Mouse (Mus musculus) heart, embryonic 13.5 days (tissue): ENCODE measurements around the gene Cd1d1. TPM values are rescaled to one million over a fixed set of nuclear protein-coding genes. Genes with fewer than 3 reads are reported as not detected.
"Not testable (repeated sequence)": the region's sequence is repeated elsewhere in the genome, so short reads cannot be mapped to it uniquely, and the experiment has no call there.

ENCODE experiments used
- ATAC-seq: fragments of 200-750 bp; cut with Nextera tagmentation; 2 replicates; pipeline ENCODE4 v1.8.0; 2017; ENCODE audit warnings: moderate TSS enrichment; ENCODE audit not compliant: insufficient number of reproducible peaks, low FRiP score, low TSS enrichment; ENCODE audit errors: extremely low read depth
- H3K27ac ChIP-seq: fragments of 300-500 bp; sonication (generic); replicated peaks from 2 replicates; pipeline ENCODE4 v1.5.1; 2015; ENCODE audit warnings: moderate library complexity, mild to moderate bottlenecking, inconsistent platforms
- H3K27me3 ChIP-seq: fragments of 300-500 bp; sonication (generic); replicated peaks from 2 replicates; pipeline ENCODE4 v1.6.1; 2015; ENCODE audit warnings: mild to moderate bottlenecking, inconsistent platforms
- H3K36me3 ChIP-seq: fragments of 300-500 bp; sonication (generic); 2 replicates; pipeline ENCODE4 v1.6.1; 2015; ENCODE audit warnings: mild to moderate bottlenecking, inconsistent platforms
- H3K4me1 ChIP-seq: fragments of 300-500 bp; sonication (generic); 2 replicates; pipeline ENCODE4 v1.6.1; 2015; ENCODE audit warnings: inconsistent platforms
- H3K4me2 ChIP-seq: fragments of 300-500 bp; sonication (generic); 2 replicates; pipeline ENCODE4 v1.6.1; 2015; ENCODE audit warnings: inconsistent platforms, mild to moderate bottlenecking, moderate library complexity
- H3K4me3 ChIP-seq: fragments of 300-500 bp; sonication (generic); 2 replicates; pipeline ENCODE4 v1.5.1; 2015; ENCODE audit warnings: moderate library complexity, mild to moderate bottlenecking, inconsistent platforms
- H3K9ac ChIP-seq: fragments of 300-500 bp; sonication (generic); 2 replicates; pipeline ENCODE4 v1.6.1; 2015; ENCODE audit warnings: inconsistent platforms, mild to moderate bottlenecking, moderate library complexity
- H3K9me3 ChIP-seq: fragments of 300-500 bp; sonication (generic); 2 replicates; pipeline ENCODE4 v1.6.1; 2016; ENCODE audit warnings: inconsistent platforms
- WGBS: fragments of 180-500 bp; shearing (Covaris S2); methylation state at CpG from one replicate; pipeline ENCODE4 v1.1.7; 2015; ENCODE audit warnings: mixed read lengths; 5-methylcytosine and 5-hydroxymethylcytosine counted together
- polyA plus RNA-seq: library from polyadenylated mRNA; unstranded; fragments of >200 nt; fragmentation: Nextera tagmentation; extraction: Ambion mirVana; gene quantifications from 2 replicates; pipeline ENCODE4 v1.2.1, GENCODE M21; 2015

Gene Cd1d1
- polyA plus RNA-seq, 1 experiment from 2014 or later = 53.0 TPM

DNA sequence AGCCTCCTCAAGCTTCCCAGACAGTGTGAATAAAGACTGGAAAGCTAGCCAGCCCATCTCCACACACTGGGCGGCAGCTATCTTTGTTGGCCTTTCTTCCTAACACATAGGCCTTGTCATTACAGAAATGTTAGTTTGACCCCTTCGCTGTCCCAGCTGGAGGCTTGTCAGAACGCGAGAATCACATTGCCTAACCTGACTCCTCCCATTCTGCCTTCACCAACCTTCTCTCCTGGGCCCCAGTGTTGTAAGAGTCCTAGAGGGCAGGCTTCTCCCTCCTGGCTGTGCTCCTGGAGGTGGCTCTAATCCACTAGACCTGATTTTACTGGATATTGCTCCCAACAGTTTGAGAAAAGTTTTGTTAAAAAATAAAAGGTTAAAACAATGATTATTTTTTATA is 1.4 kb upstream of the Cd1d1 start:
- Histone ChIP-seq H3K36me3 (no peaks in the 10 kb centered on the region), H3K4me1 (peaks cover 25% of the 10 kb centered on the region), H3K27me3 (no peaks in the 10 kb centered on the region), H3K9me3 (no peaks in the 10 kb centered on the region), H3K9ac (no peak overlapping the region), H3K27ac (0 out of 2 replicates have a peak overlapping the region, but pooled peaks have one; percentile 5), H3K4me3 (no peak overlapping the region), H3K4me2 (no peak overlapping the region)
- ATAC-seq = no peak
- 21% methylated on average over 4 of the region's 4 CpGs for WGBS

DNA sequence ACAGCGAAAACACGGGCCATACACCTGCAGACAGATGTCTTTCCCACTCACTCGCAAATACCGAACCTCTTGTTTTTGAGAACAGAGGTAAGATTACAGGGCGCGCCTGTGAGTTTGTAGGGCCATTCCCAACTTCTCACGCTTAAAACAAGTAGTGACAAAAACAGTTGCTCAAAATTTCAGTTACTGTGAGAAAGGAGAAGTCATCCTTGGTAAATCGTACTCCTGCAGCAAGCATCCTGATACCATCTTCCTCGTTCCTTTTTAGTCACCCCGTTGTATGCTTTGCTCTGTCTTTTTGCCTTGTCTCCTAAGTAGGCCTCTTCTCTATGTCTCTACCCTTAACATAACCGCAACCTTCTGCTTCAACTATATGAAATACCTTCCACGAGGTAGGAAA is 810 bp upstream of the Cd1d1 start:
- Histone ChIP-seq H3K4me3 (no peak overlapping the region), H3K9me3 (no peaks in the 10 kb centered on the region), H3K4me1 (peaks cover 25% of the 10 kb centered on the region), H3K9ac (0 out of 2 replicates have a peak overlapping the region, but pooled peaks have one; percentile 88), H3K4me2 (peak overlapping the region; percentile 69), H3K27me3 (no peaks in the 10 kb centered on the region), H3K36me3 (no peaks in the 10 kb centered on the region), H3K27ac (peak overlapping the region; percentile 5; the same call in 1 of the 2 replicates)
- 76% methylated on average over 12 of the region's 12 CpGs for WGBS
- no peak for ATAC-seq

DNA sequence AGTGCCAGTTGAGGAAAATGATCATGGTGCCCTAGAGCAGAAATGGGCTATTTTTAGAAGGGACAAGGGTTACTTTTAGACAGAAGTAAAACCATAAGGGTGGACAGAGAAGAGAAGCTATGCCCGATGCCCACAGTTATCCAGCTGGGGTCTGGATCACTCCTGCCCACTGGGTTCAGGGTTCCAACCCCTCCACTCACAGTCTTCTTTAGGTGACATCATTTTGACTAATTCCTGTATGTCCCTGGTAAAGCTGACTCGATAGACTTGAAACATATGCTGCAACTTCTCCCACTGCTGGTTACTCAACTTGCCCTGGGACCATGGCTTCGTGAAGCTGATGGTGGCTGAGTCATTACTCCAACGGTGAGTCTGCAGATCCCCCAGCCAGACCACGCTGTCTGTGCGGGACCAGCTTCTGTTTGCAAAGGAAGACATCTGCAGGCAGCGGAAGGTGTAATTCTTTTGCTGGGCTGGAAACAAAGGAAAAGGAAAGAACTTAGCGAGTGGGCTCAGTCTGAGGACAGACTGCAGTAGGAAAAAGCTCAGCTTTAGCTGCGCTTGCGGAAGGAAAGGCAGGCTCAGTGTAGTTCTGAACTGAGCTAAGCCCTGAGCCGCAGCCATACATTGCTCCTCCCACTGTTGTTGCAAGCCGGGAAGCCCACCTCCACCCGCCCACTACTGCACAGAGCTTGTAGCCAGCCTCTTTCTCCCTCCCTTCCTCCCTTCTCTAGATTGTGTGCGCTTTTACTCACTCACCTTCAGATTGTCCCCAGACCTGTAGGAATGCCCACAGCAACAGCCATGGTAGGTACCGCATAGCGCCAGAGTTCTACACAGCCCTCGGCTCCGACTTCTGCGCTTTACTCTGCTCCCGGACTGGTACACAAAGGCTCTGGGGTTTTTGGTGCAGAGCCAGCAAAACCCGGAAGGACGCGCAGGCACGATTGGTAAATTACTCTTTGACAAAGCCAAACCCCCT is 517 bp downstream of the Cd1d1 start:
- not testable (repeated sequence) for H3K36me3 ChIP-seq, H3K9me3 ChIP-seq, H3K27me3 ChIP-seq
- H3K4me3 ChIP-seq = peak overlapping the region; percentile 66
- peak overlapping the region; percentile 88 for H3K9ac ChIP-seq
- ATAC-seq = peak; percentile 89; the same call in 1 of the 2 replicates
- H3K4me2 ChIP-seq = peak overlapping the region; percentile 69
- H3K27ac ChIP-seq = peak overlapping the region; percentile 94
- 3% methylated on average over 23 of the region's 24 CpGs for WGBS
- H3K4me1 ChIP-seq = peaks cover 29% of the 10 kb centered on the region

DNA sequence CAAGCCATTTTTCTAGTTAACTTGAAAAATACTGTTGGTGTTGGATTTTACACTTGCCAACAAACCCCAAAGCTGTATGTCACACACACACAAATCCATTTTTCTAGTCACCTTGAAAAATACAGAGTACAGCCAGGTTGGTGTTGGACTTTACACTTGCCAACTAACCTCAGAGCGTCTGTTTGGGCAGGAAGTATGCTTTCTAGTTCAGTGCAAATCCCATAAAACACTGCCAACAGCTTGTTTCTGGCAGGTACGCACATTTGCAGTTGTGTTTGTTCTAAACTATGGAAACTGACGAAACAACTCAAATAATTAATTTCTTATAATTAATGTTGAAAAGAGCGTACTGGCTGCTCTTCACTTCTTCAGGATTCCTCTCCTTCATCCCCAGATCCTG is 3.1 kb downstream of the Cd1d1 start:
- no peak for ATAC-seq
- 82% methylated on average over 4 of the region's 4 CpGs for WGBS
- no peaks in the 10 kb centered on the region for H3K27me3 ChIP-seq

DNA sequence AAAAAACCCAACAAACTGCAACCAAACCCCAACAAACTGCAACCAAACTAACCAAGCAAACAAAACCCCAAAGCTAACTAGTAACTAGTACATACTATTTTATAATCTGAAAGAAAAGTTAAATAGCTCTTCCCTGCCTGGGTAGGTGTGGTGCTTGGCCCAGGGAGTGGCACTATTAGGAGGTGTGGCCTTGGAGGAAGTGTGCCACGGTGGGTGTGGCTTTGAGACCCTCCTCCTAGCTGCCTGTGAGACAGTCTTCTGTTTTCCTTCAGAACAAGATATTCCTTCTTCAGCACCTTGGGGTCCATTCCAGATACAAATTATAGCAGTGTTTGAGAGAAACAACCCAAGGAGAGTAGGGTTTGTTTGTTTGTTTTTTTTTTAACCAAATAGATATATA is 3.9 kb downstream of the Cd1d1 start:
- Histone ChIP-seq H3K36me3 (no peaks in the 10 kb centered on the region), H3K4me1 (peaks cover 19% of the 10 kb centered on the region), H3K4me2 (no peak overlapping the region), H3K4me3 (no peak overlapping the region), H3K27me3 (no peaks in the 10 kb centered on the region), H3K9ac (no peak overlapping the region), H3K9me3 (no peaks in the 10 kb centered on the region), H3K27ac (no peak overlapping the region)
- no peak for ATAC-seq
- WGBS = 47% methylated on average over 1 of the region's 1 CpGs

More for the DNA sequence above, 3.1 kb downstream of the Cd1d1 start:
- H3K4me2 ChIP-seq = no peak overlapping the region
- no peaks in the 10 kb centered on the region for H3K36me3 ChIP-seq
- peaks cover 25% of the 10 kb centered on the region for H3K4me1 ChIP-seq
- no peak overlapping the region for H3K9ac ChIP-seq
- no peak overlapping the region for H3K4me3 ChIP-seq
- no peak overlapping the region for H3K27ac ChIP-seq
- no peaks in the 10 kb centered on the region for H3K9me3 ChIP-seq

DNA sequence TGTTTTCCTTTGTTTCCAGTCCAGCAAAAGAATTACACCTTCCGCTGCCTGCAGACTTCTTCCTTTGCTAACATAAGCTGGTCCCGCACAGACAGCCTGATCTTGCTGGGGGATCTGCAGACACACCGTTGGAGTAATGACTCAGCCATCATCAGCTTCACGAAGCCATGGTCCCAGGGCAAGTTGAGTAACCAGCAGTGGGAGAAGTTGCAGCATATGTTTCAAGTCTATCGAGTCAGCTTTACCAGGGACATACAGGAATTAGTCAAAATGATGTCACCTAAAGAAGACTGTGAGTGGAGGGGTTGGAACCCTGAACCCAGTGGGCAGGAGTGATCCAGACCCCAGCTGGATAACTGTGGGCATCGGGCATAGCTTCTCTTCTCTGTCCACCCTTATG is 12.3 kb downstream of the Cd1d1 start:
- not testable (repeated sequence) for H3K36me3 ChIP-seq, ATAC-seq, H3K27ac ChIP-seq, H3K9me3 ChIP-seq, H3K4me1 ChIP-seq, H3K27me3 ChIP-seq
- H3K9ac ChIP-seq = peak overlapping the region; percentile 80
- 48% methylated on average over 6 of the region's 6 CpGs for WGBS
- H3K4me3 ChIP-seq = peak overlapping the region; percentile 49
- H3K4me2 ChIP-seq = peak overlapping the region; percentile 66

DNA sequence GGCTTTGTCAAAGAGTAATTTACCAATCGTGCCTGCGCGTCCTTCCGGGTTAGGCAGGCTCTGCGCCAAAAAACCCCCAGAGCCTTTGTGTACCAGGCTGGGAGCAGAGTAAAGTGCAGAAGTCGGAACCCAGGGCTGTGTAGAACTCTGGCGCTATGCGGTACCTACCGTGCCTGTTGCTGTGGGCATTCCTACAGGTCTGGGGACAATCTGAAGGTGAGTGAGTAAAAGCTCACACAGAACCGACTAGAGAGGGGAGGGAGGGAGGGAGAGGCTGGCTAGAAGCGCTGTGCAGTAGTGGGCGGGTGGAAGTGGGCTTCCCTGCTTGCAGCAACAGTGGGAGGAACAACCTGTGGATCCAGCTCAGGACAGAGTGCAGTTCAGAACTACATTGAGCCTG is 12.8 kb downstream of the Cd1d1 start:
- H3K9ac ChIP-seq = peak overlapping the region; percentile 80
- H3K4me2 ChIP-seq = peak overlapping the region; percentile 66
- H3K4me3 ChIP-seq = peak overlapping the region; percentile 49
- H3K27ac ChIP-seq = 0 out of 2 replicates have a peak overlapping the region, but pooled peaks have one; percentile 28
- no peaks in the 10 kb centered on the region for H3K36me3 ChIP-seq
- H3K9me3 ChIP-seq = no peaks in the 10 kb centered on the region; the same call in 1 of the 2 replicates
- H3K27me3 ChIP-seq = no peaks in the 10 kb centered on the region
- WGBS = 27% methylated on average over 12 of the region's 12 CpGs
- ATAC-seq = no peak; the same call in 1 of the 2 replicates
- 0 out of 2 replicates have a peak, but pooled peaks cover 5% of the 10 kb centered on the region for H3K4me1 ChIP-seq

DNA sequence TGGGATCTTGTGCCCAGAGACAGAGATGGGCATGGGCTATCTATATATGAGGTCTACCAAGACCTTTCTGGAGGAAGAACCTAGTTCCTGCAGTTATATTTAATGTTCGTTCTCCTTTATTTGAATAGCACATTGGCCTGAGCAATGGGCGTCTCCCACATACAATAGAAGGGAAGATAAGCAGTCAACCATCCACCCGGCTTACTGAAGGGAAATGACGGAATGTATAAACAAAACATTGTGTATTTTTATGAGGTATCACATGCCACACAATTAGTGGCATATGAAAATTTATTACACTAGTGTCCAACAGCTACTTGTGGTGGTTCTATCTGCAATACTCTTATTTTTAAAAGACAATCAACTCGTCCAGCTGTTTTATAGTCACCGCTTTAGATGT is 15.9 kb downstream of the Cd1d1 start:
- no peak overlapping the region for H3K27ac ChIP-seq
- H3K27me3 ChIP-seq = no peaks in the 10 kb centered on the region
- 60% methylated on average over 6 of the region's 6 CpGs for WGBS
- H3K9me3 ChIP-seq = no peaks in the 10 kb centered on the region; the same call in 1 of the 2 replicates
- H3K4me3 ChIP-seq = no peak overlapping the region
- 0 out of 2 replicates have a peak, but pooled peaks cover 5% of the 10 kb centered on the region for H3K4me1 ChIP-seq
- no peaks in the 10 kb centered on the region for H3K36me3 ChIP-seq
- no peak overlapping the region for H3K4me2 ChIP-seq
- ATAC-seq = no peak
- no peak overlapping the region for H3K9ac ChIP-seq

DNA sequence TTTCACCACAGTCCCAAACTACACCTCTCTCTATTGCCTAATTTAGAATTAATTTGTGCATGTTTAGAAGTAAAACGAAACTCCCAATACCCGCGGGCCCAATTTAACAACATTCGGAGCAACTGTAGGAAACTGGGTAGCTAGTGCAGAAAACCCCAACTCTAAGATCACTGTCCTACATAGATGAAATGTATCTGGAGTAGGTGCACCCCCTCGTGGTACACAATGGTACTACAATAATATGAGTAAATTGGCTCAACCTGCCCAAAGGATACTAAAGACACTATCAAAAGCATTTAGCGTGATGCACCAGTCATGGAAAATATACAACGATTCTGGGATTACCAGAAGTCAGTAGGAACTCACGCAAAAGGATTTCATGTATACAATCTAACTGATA is 22.7 kb downstream of the Cd1d1 start:
- Histone ChIP-seq H3K36me3 (no peaks in the 10 kb centered on the region), H3K4me1 (no peaks in the 10 kb centered on the region), H3K27me3 (no peaks in the 10 kb centered on the region), H3K4me2 (no peak overlapping the region), H3K9ac (no peak overlapping the region), H3K27ac (no peak overlapping the region), H3K4me3 (no peak overlapping the region), H3K9me3 (no peaks in the 10 kb centered on the region; the same call in 1 of the 2 replicates)
- 15% methylated on average over 8 of the region's 8 CpGs for WGBS
- ATAC-seq = no peak

DNA sequence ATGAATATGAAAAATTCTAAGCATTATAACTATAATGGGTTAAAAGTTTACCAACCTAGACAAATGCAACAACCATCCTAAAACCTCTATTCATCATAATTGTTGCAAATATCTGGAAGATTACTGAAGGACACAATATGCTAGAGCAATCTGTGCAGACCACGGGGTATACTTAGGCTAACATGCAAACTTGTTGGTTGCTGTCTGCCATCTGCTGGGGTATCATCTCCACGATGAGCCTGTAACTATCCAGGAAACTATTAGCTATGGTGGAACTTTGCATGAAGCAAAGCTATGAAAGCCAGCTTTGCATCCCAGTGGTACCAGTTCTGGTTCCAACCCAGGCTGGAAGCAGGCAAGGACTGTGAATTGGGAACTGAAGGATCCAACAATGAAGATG is 24.1 kb downstream of the Cd1d1 start:
- no peaks in the 10 kb centered on the region for H3K27me3 ChIP-seq
- H3K36me3 ChIP-seq = no peaks in the 10 kb centered on the region
- no peak overlapping the region for H3K4me3 ChIP-seq
- H3K9me3 ChIP-seq = no peaks in the 10 kb centered on the region
- H3K4me1 ChIP-seq = no peaks in the 10 kb centered on the region
- no peak for ATAC-seq
- H3K27ac ChIP-seq = no peak overlapping the region
- no peak overlapping the region for H3K9ac ChIP-seq
- no peak overlapping the region for H3K4me2 ChIP-seq
- 72% methylated on average over 2 of the region's 2 CpGs for WGBS

DNA sequence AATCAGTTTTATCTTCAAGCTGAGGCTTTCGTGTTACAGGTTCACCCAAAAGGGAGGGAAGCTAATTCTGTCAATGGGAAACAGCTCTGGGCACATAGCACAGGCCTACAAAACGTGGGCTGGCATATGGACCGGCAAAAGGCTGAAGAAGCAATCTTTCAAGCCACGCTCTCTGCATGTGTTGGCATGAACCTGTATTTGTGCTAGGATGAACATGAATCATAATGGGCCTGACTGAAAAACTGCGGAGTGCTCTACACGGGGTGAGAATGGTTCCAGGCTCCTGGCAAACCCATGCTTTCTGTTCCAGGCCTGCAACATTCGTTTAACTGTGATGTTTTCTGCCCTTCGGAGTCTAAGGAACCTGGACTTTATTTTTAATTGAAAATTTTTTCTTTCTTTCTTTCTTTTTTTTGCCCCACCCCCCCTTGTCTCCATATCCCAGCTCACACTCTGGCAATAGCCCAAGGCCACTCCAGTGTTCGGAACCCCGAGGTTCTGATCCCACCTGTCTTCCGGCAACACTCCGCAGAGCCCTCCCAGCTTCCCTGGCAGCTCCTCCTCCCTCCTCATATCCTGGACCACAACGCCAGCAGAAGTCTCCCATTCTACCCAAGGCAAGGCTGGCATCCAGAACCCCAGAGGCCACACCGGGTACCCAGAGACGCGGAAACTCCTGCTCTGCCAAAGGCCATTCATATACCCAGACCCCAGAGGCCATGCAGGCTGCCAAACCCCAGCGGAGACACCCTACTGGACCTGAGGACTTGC is 36.4 kb downstream of the Cd1d1 start:
- Histone ChIP-seq H3K4me2 (no peak overlapping the region), H3K27me3 (no peaks in the 10 kb centered on the region), H3K4me3 (no peak overlapping the region), H3K9ac (no peak overlapping the region), H3K4me1 (no peaks in the 10 kb centered on the region), H3K36me3 (no peaks in the 10 kb centered on the region), H3K27ac (no peak overlapping the region), H3K9me3 (no peaks in the 10 kb centered on the region)
- ATAC-seq = no peak
- 76% methylated on average over 17 of the region's 17 CpGs for WGBS
